In the genomic region with DNA sequence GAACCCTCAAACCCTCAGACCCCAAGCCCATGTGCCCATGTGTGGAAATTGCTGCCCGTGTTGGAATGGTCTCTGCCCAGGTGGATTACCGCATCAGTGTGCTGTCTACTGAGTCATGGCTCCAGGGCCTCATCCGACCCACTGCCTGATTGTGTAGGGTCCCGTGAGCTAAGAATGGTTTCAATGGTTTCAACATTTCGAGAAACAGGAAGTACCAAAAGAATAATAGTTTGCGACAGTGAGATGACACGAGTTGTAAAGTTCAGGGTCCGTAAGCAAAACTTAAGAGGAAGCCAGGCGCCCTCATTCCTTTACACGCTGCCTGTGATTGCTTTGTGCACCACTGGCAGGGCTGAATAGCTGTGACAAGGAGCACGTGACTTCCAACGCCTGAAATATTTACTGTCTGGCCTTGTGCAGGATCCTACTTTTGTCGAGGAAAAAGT, we compare ENCODE assay signal across 8 mouse cellular contexts. TPM values are rescaled to one million over a fixed set of nuclear protein-coding genes. Genes with fewer than 3 reads are reported as not detected.
DNase-seq lines count a peak whose midpoint lies in the region; ATAC-seq and TF ChIP-seq lines count a peak whose summit lies in the region.

No protein-coding gene starts in this region.

- 18% methylated on average over 13 of the region's 13 CpGs for WGBS in liver, embryonic 12.5 days (ENCODE audit: insufficient replicate concordance)
- WGBS in embryonic facial prominence, embryonic 14.5 days: 33% methylated on average over 13 of the region's 13 CpGs
- 18% methylated on average over 13 of the region's 13 CpGs for WGBS in intestine, embryonic 15.5 days
- WGBS in midbrain, postnatal 0 days: 46% methylated on average over 13 of the region's 13 CpGs

- peaks cover 94% of the 10 kb centered on the region for H3K27me3 ChIP-seq in liver, embryonic 12.5 days (replicated peaks)
- peaks cover 31% of the 10 kb centered on the region for H3K27me3 ChIP-seq in embryonic facial prominence, embryonic 14.5 days (replicated peaks; ENCODE audit: control insufficient read depth, insufficient read depth, low read length)
- peaks cover 31% of the 10 kb centered on the region for H3K27me3 ChIP-seq in intestine, embryonic 15.5 days (replicated peaks)
- H3K27me3 ChIP-seq in midbrain, postnatal 0 days (ENCODE audit: insufficient read depth, low read length): peaks cover 14% of the 10 kb centered on the region

- intact Hi-C loops in left cerebral cortex, postnatal 4 days (cut with DNase I): no loop called here

- H3K27ac ChIP-seq in liver, embryonic 12.5 days: peak overlapping the region; percentile 52; the same call in 1 of the 2 replicates
- H3K27ac ChIP-seq in embryonic facial prominence, embryonic 14.5 days (replicated peaks; ENCODE audit: low read depth, low read length): peak overlapping the region; percentile 63; the same call in 1 of the 2 replicates
- peak overlapping the region; percentile 81 for H3K27ac ChIP-seq in intestine, embryonic 15.5 days
- H3K27ac ChIP-seq in midbrain, postnatal 0 days (ENCODE audit: low read depth, low read length): peak overlapping the region; percentile 76; the same call in 1 of the 2 replicates

- 0 out of 2 replicates have a peak, but pooled peaks have one; percentile 14 for ATAC-seq in liver, embryonic 12.5 days
- ATAC-seq in embryonic facial prominence, embryonic 14.5 days (ENCODE audit: low read depth): no peak
- ATAC-seq in intestine, embryonic 15.5 days: peak; percentile 61
- ATAC-seq in midbrain, postnatal 0 days (ENCODE audit: low FRiP score): no peak
- no peak for ATAC-seq in erythroblast, adult 5-6 weeks (replicated peaks; ENCODE audit: low FRiP score, poor library complexity, severe bottlenecking)

- no peak overlapping the region for H3K4me3 ChIP-seq in liver, embryonic 12.5 days
- no peak overlapping the region for H3K4me3 ChIP-seq in embryonic facial prominence, embryonic 14.5 days (ENCODE audit: low read depth, low read length)
- no peak overlapping the region for H3K4me3 ChIP-seq in intestine, embryonic 15.5 days (replicated peaks)
- no peak overlapping the region for H3K4me3 ChIP-seq in midbrain, postnatal 0 days (ENCODE audit: low read depth, low read length)

- H3K4me1 ChIP-seq in liver, embryonic 12.5 days: peaks cover 28% of the 10 kb centered on the region
- peaks cover 18% of the 10 kb centered on the region for H3K4me1 ChIP-seq in embryonic facial prominence, embryonic 14.5 days (ENCODE audit: control insufficient read depth, insufficient read depth, low read length)
- peaks cover 42% of the 10 kb centered on the region for H3K4me1 ChIP-seq in intestine, embryonic 15.5 days (replicated peaks)
- H3K4me1 ChIP-seq in midbrain, postnatal 0 days (ENCODE audit: insufficient read depth, low read length): peaks cover 11% of the 10 kb centered on the region; the same call in 1 of the 2 replicates

- no peaks in the 10 kb centered on the region for H3K9me3 ChIP-seq in liver, embryonic 12.5 days (replicated peaks)
- no peaks in the 10 kb centered on the region for H3K9me3 ChIP-seq in embryonic facial prominence, embryonic 14.5 days (ENCODE audit: control insufficient read depth, low read length)
- no peaks in the 10 kb centered on the region for H3K9me3 ChIP-seq in intestine, embryonic 15.5 days
- no peaks in the 10 kb centered on the region for H3K9me3 ChIP-seq in midbrain, postnatal 0 days (ENCODE audit: low read length)

- H3K36me3 ChIP-seq in liver, embryonic 12.5 days: no peaks in the 10 kb centered on the region
- H3K36me3 ChIP-seq in embryonic facial prominence, embryonic 14.5 days (ENCODE audit: control insufficient read depth, insufficient read depth, low read length): no peaks in the 10 kb centered on the region
- no peaks in the 10 kb centered on the region for H3K36me3 ChIP-seq in intestine, embryonic 15.5 days
- no peaks in the 10 kb centered on the region for H3K36me3 ChIP-seq in midbrain, postnatal 0 days (ENCODE audit: insufficient read depth, low read length)

- H3K4me2 ChIP-seq in liver, embryonic 12.5 days: peak overlapping the region; percentile 27; the same call in 1 of the 2 replicates
- H3K4me2 ChIP-seq in embryonic facial prominence, embryonic 14.5 days (ENCODE audit: low read depth, low read length): no peak overlapping the region
- peak overlapping the region; percentile 36; the same call in 1 of the 2 replicates for H3K4me2 ChIP-seq in intestine, embryonic 15.5 days (replicated peaks)
- no peak overlapping the region for H3K4me2 ChIP-seq in midbrain, postnatal 0 days (ENCODE audit: low read depth, low read length, poor library complexity, severe bottlenecking)

- DNase-seq in liver: no peak
- DNase-seq in embryonic facial prominence, embryonic 14.5 days (ENCODE audit: low spot score): peak; percentile 56
- DNase-seq in midbrain, postnatal 0 days (ENCODE audit: low spot score): no peak
- no peak for DNase-seq in left cerebral cortex, postnatal 4 days
- DNase-seq in thymus, postnatal 4 days: no peak

- H3K9ac ChIP-seq in liver, embryonic 12.5 days: no peak overlapping the region
- no peak overlapping the region for H3K9ac ChIP-seq in embryonic facial prominence, embryonic 14.5 days (ENCODE audit: low read depth, low read length)
- H3K9ac ChIP-seq in intestine, embryonic 15.5 days: no peak overlapping the region
- H3K9ac ChIP-seq in midbrain, postnatal 0 days (replicated peaks; ENCODE audit: low read length, poor library complexity, severe bottlenecking): no peak overlapping the region

- no peak for TF ChIP-seq CTCF in midbrain, postnatal 0 days (IDR thresholded peaks at IDR 0.05)

RNA-seq across cellular contexts. Expression of gene Dgkz, which starts 3.5 kb away (rescaled TPM):
- polyA plus RNA-seq in liver, embryonic 12.5 days (2016; fragmentation: Nextera tagmentation; extraction: Ambion mirVana): 46.9 and 48.8 TPM in 2 replicates
- 44.9 and 47.4 TPM in 2 replicates for polyA plus RNA-seq in embryonic facial prominence, embryonic 14.5 days (2014; fragmentation: Nextera tagmentation; extraction: Ambion mirVana)
- 60.3 and 76.1 TPM in 2 replicates for polyA plus RNA-seq in intestine, embryonic 15.5 days (2015; fragmentation: Nextera tagmentation; extraction: Ambion mirVana)
- total RNA-seq in midbrain, postnatal 0 days (2014; rRNA removed): 99.8 and 144 TPM in 2 replicates
- 35.1 and 36.6 TPM in 2 replicates for polyA plus RNA-seq in midbrain, postnatal 0 days (2015; fragmentation: Nextera tagmentation; extraction: Ambion mirVana)
- total RNA-seq in left cerebral cortex, postnatal 4 days (2021): 100 to 1,000 TPM; 134 to 158 TPM
- total RNA-seq in erythroblast, adult 5-6 weeks (2015; ENCODE audit: low replicate concordance): 35.9 and 75.1 TPM in 2 replicates
- total RNA-seq in erythroblast, adult 5-6 weeks (2017; ENCODE audit: low replicate concordance): 13.7 and 19.5 TPM in 2 replicates

RNA-seq across cellular contexts. Expression of gene Gm9821, which starts 26.6 kb away (rescaled TPM):
- 2.3 and 2.5 TPM in 2 replicates for polyA plus RNA-seq in liver, embryonic 12.5 days (2016; fragmentation: Nextera tagmentation; extraction: Ambion mirVana)
- 0.70 and 0.76 TPM in 2 replicates for polyA plus RNA-seq in embryonic facial prominence, embryonic 14.5 days (2014; fragmentation: Nextera tagmentation; extraction: Ambion mirVana)
- polyA plus RNA-seq in intestine, embryonic 15.5 days (2015; fragmentation: Nextera tagmentation; extraction: Ambion mirVana): 0.44 and 0.73 TPM in 2 replicates
- 0.11 TPM in 1 of 2 replicates, not detected in the other for total RNA-seq in midbrain, postnatal 0 days (2014; rRNA removed)
- polyA plus RNA-seq in midbrain, postnatal 0 days (2015; fragmentation: Nextera tagmentation; extraction: Ambion mirVana): 0.14 TPM in 1 of 2 replicates, not detected in the other
- total RNA-seq in left cerebral cortex, postnatal 4 days (2021): not detected
- not detected in 2 replicates for total RNA-seq in erythroblast, adult 5-6 weeks (2015; ENCODE audit: low replicate concordance)
- total RNA-seq in erythroblast, adult 5-6 weeks (2017; ENCODE audit: low replicate concordance): 0.28 TPM in 1 of 2 replicates, not detected in the other

RNA-seq across cellular contexts. Expression of gene Mdk, which starts 40.0 kb away (rescaled TPM):
- polyA plus RNA-seq in liver, embryonic 12.5 days (2016; fragmentation: Nextera tagmentation; extraction: Ambion mirVana): 137 and 140 TPM in 2 replicates
- polyA plus RNA-seq in embryonic facial prominence, embryonic 14.5 days (2014; fragmentation: Nextera tagmentation; extraction: Ambion mirVana): 700 and 828 TPM in 2 replicates
- 534 and 652 TPM in 2 replicates for polyA plus RNA-seq in intestine, embryonic 15.5 days (2015; fragmentation: Nextera tagmentation; extraction: Ambion mirVana)
- total RNA-seq in midbrain, postnatal 0 days (2014; rRNA removed): 39.0 and 40.8 TPM in 2 replicates
- polyA plus RNA-seq in midbrain, postnatal 0 days (2015; fragmentation: Nextera tagmentation; extraction: Ambion mirVana): 71.0 and 71.4 TPM in 2 replicates
- total RNA-seq in left cerebral cortex, postnatal 4 days (2021): 10 to 100 TPM; 40.6 to 45.4 TPM
- total RNA-seq in erythroblast, adult 5-6 weeks (2015; ENCODE audit: low replicate concordance): 1.9 TPM in 1 of 2 replicates, not detected in the other
- total RNA-seq in erythroblast, adult 5-6 weeks (2017; ENCODE audit: low replicate concordance): 0.77 TPM in 1 of 2 replicates, not detected in the other

RNA-seq across cellular contexts. Expression of gene Chrm4, which starts 45.1 kb away (rescaled TPM):
- polyA plus RNA-seq in liver, embryonic 12.5 days (2016; fragmentation: Nextera tagmentation; extraction: Ambion mirVana): 0.17 TPM in 1 of 2 replicates, not detected in the other
- 0.31 and 0.47 TPM in 2 replicates for polyA plus RNA-seq in embryonic facial prominence, embryonic 14.5 days (2014; fragmentation: Nextera tagmentation; extraction: Ambion mirVana)
- polyA plus RNA-seq in intestine, embryonic 15.5 days (2015; fragmentation: Nextera tagmentation; extraction: Ambion mirVana): 0.23 and 0.25 TPM in 2 replicates
- total RNA-seq in midbrain, postnatal 0 days (2014; rRNA removed): 1.8 and 4.0 TPM in 2 replicates
- 0.25 and 0.34 TPM in 2 replicates for polyA plus RNA-seq in midbrain, postnatal 0 days (2015; fragmentation: Nextera tagmentation; extraction: Ambion mirVana)
- total RNA-seq in left cerebral cortex, postnatal 4 days (2021): 10 to 100 TPM; 10.8 to 12.2 TPM
- total RNA-seq in erythroblast, adult 5-6 weeks (2015; ENCODE audit: low replicate concordance): not detected in 2 replicates
- total RNA-seq in erythroblast, adult 5-6 weeks (2017; ENCODE audit: low replicate concordance): not detected in 2 replicates

RNA-seq across cellular contexts. Expression of gene Creb3l1, which starts 52.2 kb away (rescaled TPM):
- polyA plus RNA-seq in liver, embryonic 12.5 days (2016; fragmentation: Nextera tagmentation; extraction: Ambion mirVana): 1.9 and 2.3 TPM in 2 replicates
- polyA plus RNA-seq in embryonic facial prominence, embryonic 14.5 days (2014; fragmentation: Nextera tagmentation; extraction: Ambion mirVana): 42.6 and 56.6 TPM in 2 replicates
- 16.8 and 18.7 TPM in 2 replicates for polyA plus RNA-seq in intestine, embryonic 15.5 days (2015; fragmentation: Nextera tagmentation; extraction: Ambion mirVana)
- 3.2 TPM in 2 replicates for total RNA-seq in midbrain, postnatal 0 days (2014; rRNA removed)
- 2.7 and 3.8 TPM in 2 replicates for polyA plus RNA-seq in midbrain, postnatal 0 days (2015; fragmentation: Nextera tagmentation; extraction: Ambion mirVana)
- total RNA-seq in left cerebral cortex, postnatal 4 days (2021): 10 to 100 TPM; 10.3 to 12.4 TPM
- total RNA-seq in erythroblast, adult 5-6 weeks (2015; ENCODE audit: low replicate concordance): 0.38 and 1.7 TPM in 2 replicates
- total RNA-seq in erythroblast, adult 5-6 weeks (2017; ENCODE audit: low replicate concordance): 0.68 TPM in 1 of 2 replicates, not detected in the other

Comparison
In these comparisons a context has a peak if more than half of its experiments do, and no peak if none do; other contexts are left out.
1. ATAC-seq: peak in liver, embryonic 12.5 days (single experiment) and intestine, embryonic 15.5 days (single experiment); none in embryonic facial prominence, embryonic 14.5 days (single experiment), midbrain, postnatal 0 days (single experiment) and erythroblast, adult 5-6 weeks (single experiment).
2. H3K4me2 ChIP-seq: peak in liver, embryonic 12.5 days (single experiment) and intestine, embryonic 15.5 days (single experiment); none in embryonic facial prominence, embryonic 14.5 days (single experiment) and midbrain, postnatal 0 days (single experiment).
3. Peak in every context shown above with its lines, with median percentiles within 50 percentile points of each other: H3K27ac ChIP-seq.